Comparison of ENCODE assay signal across 7 mouse cellular contexts in genomic region chr16:4939412-4939811, GRCm38 (mm10). TPM values are rescaled to one million over a fixed set of nuclear protein-coding genes. Genes with fewer than 3 reads are reported as not detected.
A peak's percentile ranks its signal among the peaks of the same experiment; 100 is the strongest.
DNase-seq lines count a peak whose midpoint lies in the region; ATAC-seq and TF ChIP-seq lines count a peak whose summit lies in the region.

No protein-coding gene starts in this region.

- H3K27me3 ChIP-seq in forebrain, postnatal 0 days (ENCODE audit: insufficient read depth, low read length) = no peaks in the 10 kb centered on the region
- no peaks in the 10 kb centered on the region for H3K27me3 ChIP-seq in lung, embryonic 14.5 days (ENCODE audit: insufficient read depth, low read length)

- H3K4me2 ChIP-seq in forebrain, postnatal 0 days (ENCODE audit: low read depth) = peak overlapping the region; percentile 95
- H3K4me2 ChIP-seq in lung, embryonic 14.5 days = peak overlapping the region; percentile 92

- peak overlapping the region; percentile 95 for H3K4me3 ChIP-seq in forebrain, postnatal 0 days (ENCODE audit: low read depth, low read length)
- peak overlapping the region; percentile 92 for H3K4me3 ChIP-seq in lung, embryonic 14.5 days (ENCODE audit: low read depth, low read length)

- peaks cover 72% of the 10 kb centered on the region for H3K36me3 ChIP-seq in forebrain, postnatal 0 days (ENCODE audit: insufficient read depth)
- H3K36me3 ChIP-seq in lung, embryonic 14.5 days (ENCODE audit: insufficient read depth) = peaks cover 72% of the 10 kb centered on the region

- peak; percentile 67 for ATAC-seq in forebrain, postnatal 0 days
- peak; percentile 76 for ATAC-seq in lung, embryonic 14.5 days (ENCODE audit: insufficient read depth)

- peak overlapping the region; percentile 87 for H3K27ac ChIP-seq in forebrain, postnatal 0 days (ENCODE audit: low read depth, low read length)
- H3K27ac ChIP-seq in lung, embryonic 14.5 days (ENCODE audit: low read depth) = peak overlapping the region; percentile 88

- no peak for TF ChIP-seq CTCF in forebrain, postnatal 0 days (IDR thresholded peaks at IDR 0.05; ENCODE audit: low read depth)
- TF ChIP-seq CTCF in lung, embryonic 14.5 days (IDR thresholded peaks at IDR 0.05; ENCODE audit: low read depth) = no peak

- H3K4me1 ChIP-seq in forebrain, postnatal 0 days (ENCODE audit: insufficient read depth) = peaks cover 8% of the 10 kb centered on the region; the same call in 1 of the 2 replicates
- H3K4me1 ChIP-seq in lung, embryonic 14.5 days (ENCODE audit: insufficient read depth) = 0 out of 2 replicates have a peak, but pooled peaks cover 3% of the 10 kb centered on the region

- H3K9ac ChIP-seq in forebrain, postnatal 0 days = peak overlapping the region; percentile 98
- H3K9ac ChIP-seq in lung, embryonic 14.5 days = peak overlapping the region; percentile 93

- DNase-seq in thymus, adult 18-20 months = peak; percentile 25 to 42
- no peak for DNase-seq in thymus, postnatal 4 days
- peak; percentile 60 to 71 for DNase-seq in adrenal gland, postnatal 36 days
- DNase-seq in forebrain, postnatal 0 days = peak; percentile 48
- peak; percentile 68 for DNase-seq in kidney, adult 9 months
- DNase-seq in lung, embryonic 14.5 days = peak; percentile 57
- peak; percentile 32 for DNase-seq in retina, embryonic 14.5 days (ENCODE audit: low spot score)

- 3% methylated on average over 16 of the region's 16 CpGs for WGBS in forebrain, postnatal 0 days
- 2% methylated on average over 16 of the region's 16 CpGs for WGBS in lung, embryonic 14.5 days

- no peaks in the 10 kb centered on the region for H3K9me3 ChIP-seq in forebrain, postnatal 0 days (ENCODE audit: low read length)
- no peaks in the 10 kb centered on the region for H3K9me3 ChIP-seq in lung, embryonic 14.5 days (ENCODE audit: low read depth, low read length)

RNA-seq across cellular contexts. Expression of gene Nudt16l1, which starts 0.9 kb away (rescaled TPM):
- 10 to 100 TPM; 54.6 to 74.1 TPM for total RNA-seq in adrenal gland, postnatal 36 days (2021)
- 36.6 and 40.0 TPM in 2 replicates for total RNA-seq in forebrain, postnatal 0 days (2014; rRNA removed)
- polyA plus RNA-seq in forebrain, postnatal 0 days (2015; fragmentation: Nextera tagmentation; extraction: Ambion mirVana) = 133 and 140 TPM in 2 replicates
- polyA plus RNA-seq in lung, embryonic 14.5 days (2014; fragmentation: Nextera tagmentation; extraction: Ambion mirVana) = 145 and 154 TPM in 2 replicates

RNA-seq across cellular contexts. Expression of gene Anks3, which starts 24.6 kb away (rescaled TPM):
- 10 to 100 TPM; 31.2 to 42.2 TPM for total RNA-seq in adrenal gland, postnatal 36 days (2021)
- 55.6 and 58.6 TPM in 2 replicates for total RNA-seq in forebrain, postnatal 0 days (2014; rRNA removed)
- polyA plus RNA-seq in forebrain, postnatal 0 days (2015; fragmentation: Nextera tagmentation; extraction: Ambion mirVana) = 34.8 and 37.6 TPM in 2 replicates
- 49.3 and 53.1 TPM in 2 replicates for polyA plus RNA-seq in lung, embryonic 14.5 days (2014; fragmentation: Nextera tagmentation; extraction: Ambion mirVana)

RNA-seq across cellular contexts. Expression of gene Mgrn1, which starts 53.4 kb away (rescaled TPM):
- 10 to 100 TPM; 72.9 to 79.3 TPM for total RNA-seq in adrenal gland, postnatal 36 days (2021)
- total RNA-seq in forebrain, postnatal 0 days (2014; rRNA removed) = 123 and 167 TPM in 2 replicates
- 96.1 and 109 TPM in 2 replicates for polyA plus RNA-seq in forebrain, postnatal 0 days (2015; fragmentation: Nextera tagmentation; extraction: Ambion mirVana)
- polyA plus RNA-seq in lung, embryonic 14.5 days (2014; fragmentation: Nextera tagmentation; extraction: Ambion mirVana) = 88.0 and 88.8 TPM in 2 replicates

RNA-seq across cellular contexts. Expression of gene Sept12, which starts 58.2 kb away (rescaled TPM):
- total RNA-seq in adrenal gland, postnatal 36 days (2021) = not detected
- total RNA-seq in forebrain, postnatal 0 days (2014; rRNA removed) = not detected in 2 replicates
- not detected in 2 replicates for polyA plus RNA-seq in forebrain, postnatal 0 days (2015; fragmentation: Nextera tagmentation; extraction: Ambion mirVana)
- polyA plus RNA-seq in lung, embryonic 14.5 days (2014; fragmentation: Nextera tagmentation; extraction: Ambion mirVana) = 0.14 and 0.20 TPM in 2 replicates

RNA-seq across cellular contexts. Expression of gene Ubald1, which starts 59.3 kb away (rescaled TPM):
- 10 to 100 TPM; 29.2 to 36.1 TPM for total RNA-seq in adrenal gland, postnatal 36 days (2021)
- 27.7 and 37.7 TPM in 2 replicates for total RNA-seq in forebrain, postnatal 0 days (2014; rRNA removed)
- 79.2 and 80.7 TPM in 2 replicates for polyA plus RNA-seq in forebrain, postnatal 0 days (2015; fragmentation: Nextera tagmentation; extraction: Ambion mirVana)
- polyA plus RNA-seq in lung, embryonic 14.5 days (2014; fragmentation: Nextera tagmentation; extraction: Ambion mirVana) = 38.7 and 39.3 TPM in 2 replicates
